Mouse (Mus musculus) small intestine, adult 2 months (tissue): ENCODE measurements around the gene Tedc1.

Source experiments
- CTCF ChIP-seq: fragments of 200-500 bp; IDR thresholded peaks from 2 replicates; pipeline ENCODE4 v1.5.1; 2012; ENCODE audit warnings: low read depth, mild to moderate bottlenecking, control low read depth, inconsistent platforms, low read length, moderate library complexity, mixed read lengths; ENCODE audit not compliant: insufficient replicate concordance, insufficient read length; ENCODE audit errors: extremely low read depth
- POLR2A ChIP-seq: fragments of 200-500 bp; IDR thresholded peaks from 2 replicates; pipeline ENCODE4 v1.6.1; 2012; ENCODE audit warnings: low read depth, mild to moderate bottlenecking, control low read depth, inconsistent platforms, low read length, moderate library complexity

GRCm38 (mm10) chr12:113133861-113134403 lies 22.3 kb upstream of the Tedc1 start:
- TF ChIP-seq CTCF (no peak), POLR2A (no peak)
